Comparison of ENCODE assay signal across 24 mouse cellular contexts in the genomic region with DNA sequence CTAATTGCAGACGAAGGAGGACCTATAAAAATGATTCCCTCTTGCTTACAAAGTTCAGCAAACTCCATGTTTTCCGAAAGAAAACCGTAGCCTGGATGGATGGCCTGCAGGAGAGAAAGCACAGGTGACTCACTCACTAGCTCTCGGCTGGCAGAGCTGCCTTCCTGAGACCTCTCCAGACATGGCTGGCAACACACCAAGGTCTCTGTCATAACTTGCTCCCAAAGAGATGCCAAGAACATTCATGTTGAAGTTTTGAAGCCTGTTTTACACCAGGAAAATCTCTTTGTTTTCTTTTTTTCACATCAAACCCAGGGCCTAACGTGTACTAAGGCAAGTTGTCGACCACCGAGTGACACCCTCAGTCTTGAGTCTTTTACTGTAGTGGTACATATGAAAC. TPM values are rescaled to one million over a fixed set of nuclear protein-coding genes. Genes with fewer than 3 reads are reported as not detected.
A peak's percentile ranks its signal among the peaks of the same experiment; 100 is the strongest.
DNase-seq lines count a peak whose midpoint lies in the region; ATAC-seq lines count a peak whose summit lies in the region.
"Had no signal": no experiment of that assay in that cellular context is flagged by ENCODE, and none has a peak within 500 bp of the region (broad histone marks: within the 10 kb centered on the region; RNA-seq: fewer than 3 reads in every experiment).

No protein-coding gene starts in this region.

- no peak overlapping the region for H3K9ac ChIP-seq in midbrain, embryonic 14.5 days (replicated peaks; ENCODE audit: low read length)
- H3K9ac ChIP-seq: embryonic facial prominence, embryonic 12.5 days; embryonic facial prominence, embryonic 15.5 days; forebrain, postnatal 0 days; hindbrain, embryonic 12.5 days; hindbrain, embryonic 15.5 days had no signal

- no peak overlapping the region for H3K4me2 ChIP-seq in midbrain, embryonic 14.5 days (ENCODE audit: low read length)
- H3K4me2 ChIP-seq: embryonic facial prominence, embryonic 12.5 days; embryonic facial prominence, embryonic 15.5 days; heart, embryonic 11.5 days; hindbrain, embryonic 12.5 days; hindbrain, embryonic 15.5 days had no signal

- WGBS in midbrain, embryonic 14.5 days, result 94% methylated on average over 7 of the region's 7 CpGs

- peak; percentile 64 for DNase-seq in adrenal gland, adult 2 months
- no peak for DNase-seq in adrenal gland, postnatal 4 days (ENCODE audit: low spot score in 2 of 2)
- DNase-seq in adrenal gland, postnatal 14 days, result peak; percentile 70
- DNase-seq in gonadal fat pad, adult 2 months (ENCODE audit: low read depth), result peak; percentile 71
- DNase-seq in thymus, postnatal 4 days, result no peak
- DNase-seq in midbrain, embryonic 14.5 days, result no peak
- DNase-seq: B cell, adult 2 months; cerebellum, adult 11 months; cerebellum, adult 2 months; cerebellum, adult 9-11 months; forebrain, postnatal 0 days; gastrocnemius, postnatal 25 days; heart, adult 11 months; kidney, adult 8-10 months had no signal

- H3K27ac ChIP-seq in midbrain, embryonic 14.5 days (replicated peaks; ENCODE audit: low read depth, low read length), result no peak overlapping the region
- H3K27ac ChIP-seq: embryonic facial prominence, embryonic 12.5 days; embryonic facial prominence, embryonic 15.5 days; hindbrain, embryonic 12.5 days; hindbrain, embryonic 15.5 days had no signal

- no peaks in the 10 kb centered on the region for H3K27me3 ChIP-seq in midbrain, embryonic 14.5 days (ENCODE audit: control insufficient read depth, insufficient read depth, low read length)
- H3K27me3 ChIP-seq: CH12.LX; embryonic facial prominence, embryonic 12.5 days; embryonic facial prominence, embryonic 15.5 days; hindbrain, embryonic 12.5 days; hindbrain, embryonic 15.5 days; Patski had no signal

- H3K4me3 ChIP-seq in midbrain, embryonic 14.5 days (replicated peaks; ENCODE audit: low read depth, low read length), result no peak overlapping the region
- H3K4me3 ChIP-seq: embryonic facial prominence, embryonic 12.5 days; embryonic facial prominence, embryonic 15.5 days; hindbrain, embryonic 12.5 days; hindbrain, embryonic 15.5 days had no signal

- no peaks in the 10 kb centered on the region for H3K4me1 ChIP-seq in midbrain, embryonic 14.5 days (ENCODE audit: control insufficient read depth, insufficient read depth, low read length)
- H3K4me1 ChIP-seq: embryonic facial prominence, embryonic 12.5 days; embryonic facial prominence, embryonic 15.5 days; hindbrain, embryonic 12.5 days; hindbrain, embryonic 15.5 days had no signal

- ATAC-seq in midbrain, embryonic 14.5 days (ENCODE audit: low FRiP score, low TSS enrichment), result no peak
- ATAC-seq: forebrain, embryonic 14.5 days; forebrain, postnatal 0 days; intestine, postnatal 0 days; Patski had no signal

- peaks cover 71% of the 10 kb centered on the region for H3K36me3 ChIP-seq in midbrain, embryonic 14.5 days (ENCODE audit: control insufficient read depth, insufficient read depth, low read length)

- no peaks in the 10 kb centered on the region for H3K9me3 ChIP-seq in midbrain, embryonic 14.5 days (ENCODE audit: control insufficient read depth, low read length)
- H3K9me3 ChIP-seq: embryonic facial prominence, embryonic 12.5 days; embryonic facial prominence, embryonic 15.5 days; G1E; hindbrain, embryonic 12.5 days; hindbrain, embryonic 15.5 days had no signal

RNA-seq across cellular contexts. Expression of gene Mccc1, which starts 9.8 kb away (rescaled TPM):
- total RNA-seq in adrenal gland, adult 2 months (2021), result 100 to 1,000 TPM; 114 to 126 TPM
- 30.7 and 32.0 TPM in 2 replicates for polyA plus RNA-seq in adrenal gland, adult 2 months (2012; rRNA removed)
- 10 to 100 TPM; 57.7 to 74.9 TPM for total RNA-seq in adrenal gland, postnatal 4 days (2021)
- 89.4 and 90.7 TPM in 2 replicates for total RNA-seq in adrenal gland, postnatal 14 days (2021)
- 40.5 and 40.7 TPM in 2 replicates for polyA plus RNA-seq in gonadal fat pad, adult 2 months (2012; rRNA removed)
- 20.1 and 25.7 TPM in 2 replicates for polyA plus RNA-seq in midbrain, embryonic 14.5 days (2014; fragmentation: Nextera tagmentation; extraction: Ambion mirVana)

RNA-seq across cellular contexts. Expression of gene Dcun1d1, which starts 53.5 kb away (rescaled TPM):
- total RNA-seq in adrenal gland, adult 2 months (2021), result 10 to 100 TPM; 64.1 to 84.2 TPM
- polyA plus RNA-seq in adrenal gland, adult 2 months (2012; rRNA removed), result 1.5 and 2.2 TPM in 2 replicates
- 10 to 100 TPM; 76.5 to 79.3 TPM for total RNA-seq in adrenal gland, postnatal 4 days (2021)
- total RNA-seq in adrenal gland, postnatal 14 days (2021), result 57.7 and 60.2 TPM in 2 replicates
- 5.8 and 7.4 TPM in 2 replicates for polyA plus RNA-seq in gonadal fat pad, adult 2 months (2012; rRNA removed)
- 105 and 107 TPM in 2 replicates for polyA plus RNA-seq in midbrain, embryonic 14.5 days (2014; fragmentation: Nextera tagmentation; extraction: Ambion mirVana)

Comparison
In these comparisons a context has a peak if more than half of its experiments do, and no peak if none do; other contexts are left out.
1. DNase-seq: peak in adrenal gland, adult 2 months (single experiment), adrenal gland, postnatal 14 days (single experiment) and gonadal fat pad, adult 2 months (single experiment); none in adrenal gland, postnatal 4 days (0 of 2), thymus, postnatal 4 days (single experiment) and midbrain, embryonic 14.5 days (single experiment).